Mouse (Mus musculus) midbrain, embryonic 16.5 days (tissue): ENCODE measurements at regions not wholly inside any gene's neighbourhood (a gene's known extent, or its start where the extent isn't known, plus 50 kb on each side); places are given as distances from the start of the nearest gene placed in this dataset.

Experiments
- ATAC-seq: fragments of 200-750 bp; cut with Nextera tagmentation; 2 replicates; pipeline ENCODE4 v1.8.0; 2017; ENCODE audit warnings: moderate TSS enrichment
- H3K27ac ChIP-seq: fragments of 300-500 bp; sonication (generic); 2 replicates; pipeline ENCODE4 v1.5.1; 2014; ENCODE audit warnings: mild to moderate bottlenecking, low read length, mixed read lengths
- H3K27me3 ChIP-seq: fragments of 300-500 bp; sonication (generic); 2 replicates; pipeline ENCODE4 v1.6.1; 2014; ENCODE audit warnings: low read depth, low read length, mixed read lengths; ENCODE audit not compliant: control insufficient read depth, insufficient read depth
- H3K36me3 ChIP-seq: fragments of 300-500 bp; sonication (generic); 2 replicates; pipeline ENCODE4 v1.6.1; 2014; ENCODE audit warnings: mild to moderate bottlenecking, low read length, moderate library complexity, mixed read lengths; ENCODE audit not compliant: control insufficient read depth, insufficient read depth
- H3K4me1 ChIP-seq: fragments of 300-500 bp; sonication (generic); 2 replicates; pipeline ENCODE4 v1.6.1; 2014; ENCODE audit warnings: mild to moderate bottlenecking, low read length, mixed read lengths; ENCODE audit not compliant: control insufficient read depth, insufficient read depth
- H3K4me2 ChIP-seq: fragments of 300-500 bp; sonication (generic); 2 replicates; pipeline ENCODE4 v1.6.1; 2014; ENCODE audit warnings: mild to moderate bottlenecking, low read length, mixed read lengths
- H3K4me3 ChIP-seq: fragments of 300-500 bp; sonication (generic); 2 replicates; pipeline ENCODE4 v1.5.1; 2014; ENCODE audit warnings: low read depth, mild to moderate bottlenecking, low read length, moderate library complexity, mixed read lengths
- H3K9ac ChIP-seq: fragments of 300-500 bp; sonication (generic); 2 replicates; pipeline ENCODE4 v1.6.1; 2014; ENCODE audit warnings: low read depth, low read length, mixed read lengths
- H3K9me3 ChIP-seq: fragments of 300-500 bp; sonication (generic); replicated peaks from 2 replicates; pipeline ENCODE4 v1.6.1; 2014; ENCODE audit warnings: mild to moderate bottlenecking, low read length, mixed read lengths; ENCODE audit not compliant: control insufficient read depth, poor library complexity, severe bottlenecking
- WGBS: fragments of 180-500 bp; shearing (Covaris S2); extraction: QIAGEN DNeasy Blood & Tissue Kit; methylation state at CpG from one replicate; pipeline ENCODE4 v1.1.7; 2014; 5-methylcytosine and 5-hydroxymethylcytosine counted together

- no peaks in the 10 kb centered on the region for H3K9me3 ChIP-seq
- H3K27me3 ChIP-seq: no peaks in the 10 kb centered on the region
- no peaks in the 10 kb centered on the region for H3K36me3 ChIP-seq
- no peak for ATAC-seq
- no peak overlapping the region for H3K4me3 ChIP-seq
- H3K4me1 ChIP-seq: no peaks in the 10 kb centered on the region
- H3K27ac ChIP-seq: no peak overlapping the region
- WGBS: 85% methylated on average over 1 of the region's 1 CpGs
- no peak overlapping the region for H3K9ac ChIP-seq
- no peak overlapping the region for H3K4me2 ChIP-seq
Measured at GRCm38 (mm10) chr6:93537971-93538370, 594.7 kb upstream of the Adamts9 start.

GRCm38 (mm10) chr6:93537126-93537525 is 593.8 kb upstream of the Adamts9 start:
- Histone ChIP-seq H3K36me3 (no peaks in the 10 kb centered on the region), H3K9me3 (no peaks in the 10 kb centered on the region), H3K4me1 (no peaks in the 10 kb centered on the region), H3K4me2 (no peak overlapping the region), H3K27ac (no peak overlapping the region), H3K4me3 (no peak overlapping the region), H3K27me3 (no peaks in the 10 kb centered on the region), H3K9ac (no peak overlapping the region)
- WGBS: 95% methylated on average over 1 of the region's 1 CpGs
- ATAC-seq: no peak

GRCm38 (mm10) chr6:93513818-93514217 is 570.5 kb upstream of the Adamts9 start:
- no peak overlapping the region for H3K4me3 ChIP-seq
- no peaks in the 10 kb centered on the region for H3K4me1 ChIP-seq
- 94% methylated on average over 2 of the region's 2 CpGs for WGBS
- H3K4me2 ChIP-seq: no peak overlapping the region
- H3K9ac ChIP-seq: no peak overlapping the region
- ATAC-seq: no peak
- no peaks in the 10 kb centered on the region for H3K27me3 ChIP-seq
- H3K27ac ChIP-seq: no peak overlapping the region
- H3K9me3 ChIP-seq: no peaks in the 10 kb centered on the region
- H3K36me3 ChIP-seq: no peaks in the 10 kb centered on the region

GRCm38 (mm10) chr6:93509857-93510256 is 566.6 kb upstream of the Adamts9 start:
- no peaks in the 10 kb centered on the region for H3K36me3 ChIP-seq

GRCm38 (mm10) chr6:93497824-93498223 is 554.5 kb upstream of the Adamts9 start:
- Histone ChIP-seq H3K4me1 (no peaks in the 10 kb centered on the region), H3K27ac (no peak overlapping the region), H3K27me3 (no peaks in the 10 kb centered on the region), H3K9ac (no peak overlapping the region), H3K36me3 (no peaks in the 10 kb centered on the region), H3K4me3 (no peak overlapping the region), H3K4me2 (no peak overlapping the region), H3K9me3 (no peaks in the 10 kb centered on the region)
- ATAC-seq: no peak
- WGBS: 64% methylated on average over 4 of the region's 4 CpGs

More at GRCm38 (mm10) chr6:93509857-93510256, 566.6 kb upstream of the Adamts9 start:
- Histone ChIP-seq H3K27ac (no peak overlapping the region), H3K27me3 (no peaks in the 10 kb centered on the region), H3K9ac (no peak overlapping the region), H3K9me3 (no peaks in the 10 kb centered on the region), H3K4me1 (no peaks in the 10 kb centered on the region), H3K4me3 (no peak overlapping the region), H3K4me2 (no peak overlapping the region)
- no peak for ATAC-seq
- 42% methylated on average over 1 of the region's 1 CpGs for WGBS

GRCm38 (mm10) chr6:93488441-93488955 is 545.2 kb upstream of the Adamts9 start:
- no peak overlapping the region for H3K4me2 ChIP-seq
- no peak overlapping the region for H3K9ac ChIP-seq
- WGBS: 53% methylated on average over 2 of the region's 2 CpGs
- no peak overlapping the region for H3K4me3 ChIP-seq
- H3K27me3 ChIP-seq: no peaks in the 10 kb centered on the region
- H3K36me3 ChIP-seq: no peaks in the 10 kb centered on the region
- 0 out of 2 replicates have a peak, but pooled peaks have one; percentile 54 for ATAC-seq
- peaks cover 7% of the 10 kb centered on the region for H3K4me1 ChIP-seq
- no peaks in the 10 kb centered on the region for H3K9me3 ChIP-seq
- H3K27ac ChIP-seq: no peak overlapping the region

GRCm38 (mm10) chr6:93478521-93478920 is 535.2 kb upstream of the Adamts9 start:
- Histone ChIP-seq H3K4me3 (no peak overlapping the region), H3K9me3 (no peaks in the 10 kb centered on the region), H3K27me3 (no peaks in the 10 kb centered on the region), H3K4me2 (no peak overlapping the region), H3K9ac (no peak overlapping the region), H3K27ac (no peak overlapping the region), H3K4me1 (no peaks in the 10 kb centered on the region; the same call in 1 of the 2 replicates), H3K36me3 (no peaks in the 10 kb centered on the region)
- WGBS: 66% methylated on average over 2 of the region's 2 CpGs
- no peak for ATAC-seq

GRCm38 (mm10) chr6:93474981-93475380 is 531.7 kb upstream of the Adamts9 start:
- WGBS: 8% methylated on average over 1 of the region's 1 CpGs

GRCm38 (mm10) chr6:93467867-93468266 is 524.6 kb upstream of the Adamts9 start:
- H3K4me3 ChIP-seq: no peak overlapping the region
- H3K4me1 ChIP-seq: no peaks in the 10 kb centered on the region
- WGBS: 88% methylated on average over 5 of the region's 5 CpGs
- H3K4me2 ChIP-seq: no peak overlapping the region
- H3K27ac ChIP-seq: no peak overlapping the region
- no peaks in the 10 kb centered on the region for H3K36me3 ChIP-seq
- no peaks in the 10 kb centered on the region for H3K9me3 ChIP-seq
- H3K27me3 ChIP-seq: no peaks in the 10 kb centered on the region
- ATAC-seq: no peak
- H3K9ac ChIP-seq: no peak overlapping the region

More at GRCm38 (mm10) chr6:93474981-93475380, 531.7 kb upstream of the Adamts9 start:
- no peaks in the 10 kb centered on the region for H3K9me3 ChIP-seq
- no peak overlapping the region for H3K9ac ChIP-seq
- H3K4me1 ChIP-seq: no peaks in the 10 kb centered on the region; the same call in 1 of the 2 replicates
- ATAC-seq: no peak
- no peak overlapping the region for H3K27ac ChIP-seq
- H3K36me3 ChIP-seq: no peaks in the 10 kb centered on the region
- H3K4me2 ChIP-seq: no peak overlapping the region
- no peaks in the 10 kb centered on the region for H3K27me3 ChIP-seq
- no peak overlapping the region for H3K4me3 ChIP-seq
